Mouse (Mus musculus) left cerebral cortex, adult 2 months (tissue): ENCODE data around the gene Nkx2-5. TPM values are rescaled to one million over a fixed set of nuclear protein-coding genes. Genes with fewer than 3 reads are reported as not detected.

Source experiments
- DNase-seq, 2 experiments: peaks; one replicate each; pipeline ENCODE4 v3.0.0; 2021 to 2022; ENCODE audit warnings: low spot score in 2 of 2, mixed read lengths in 1 of 2; ENCODE audit errors: extremely low spot score in 1 of 2
- H3K27ac ChIP-seq: fragments of 200-600 bp; 2 replicates; pipeline ENCODE4 v1.8.1; 2022
- H3K4me3 ChIP-seq: fragments of 200-600 bp; 2 replicates; pipeline ENCODE4 v1.8.1; 2022
- CTCF ChIP-seq: fragments of 200-600 bp; IDR thresholded peaks from 2 replicates; pipeline ENCODE4 v1.8.1; 2022; ENCODE audit warnings: antibody characterized with exemption, mild to moderate bottlenecking, moderate library complexity
- intact Hi-C: fragments of 180-260 bp; cut with DNase I; formaldehyde crosslinking; loops from one replicate; pipeline ENCODE4 v1.15.1; 2025
- total RNA-seq, 2 experiments: library from RNA; stranded (reverse); gene quantifications; 2 replicates each; pipeline ENCODE4 v1.2.3; 2021

Nkx2-5 gene
- total RNA-seq, 2 experiments from 2014 or later, result not detected

GRCm38 (mm10) chr17:26791580-26791979, 53.2 kb downstream of the Nkx2-5 start:
- peak; percentile 22 to 43 for DNase-seq
- intact Hi-C loops, result no loop called here
- H3K4me3 ChIP-seq, result no peak overlapping the region
- TF ChIP-seq CTCF, result peak; percentile 19
- H3K27ac ChIP-seq, result peak overlapping the region; percentile 61; the same call in 1 of the 2 replicates

- H3K4me3 ChIP-seq, result no peak overlapping the region
- DNase-seq, result no peak
- peak overlapping the region; percentile 61; the same call in 1 of the 2 replicates for H3K27ac ChIP-seq
- intact Hi-C loops, result no loop called here
- TF ChIP-seq CTCF, result no peak
Observed at GRCm38 (mm10) chr17:26790269-26791214, 54.3 kb downstream of the Nkx2-5 start.

GRCm38 (mm10) chr17:26789460-26790268, 55.1 kb downstream of the Nkx2-5 start:
- Histone ChIP-seq H3K4me3 (no peak overlapping the region), H3K27ac (no peak overlapping the region)
- no peak for DNase-seq
- no peak for TF ChIP-seq CTCF
- intact Hi-C loops, result no loop called here

- intact Hi-C loops, result no loop called here
- Histone ChIP-seq H3K27ac (no peak overlapping the region), H3K4me3 (no peak overlapping the region)
- no peak for DNase-seq
- TF ChIP-seq CTCF, result no peak
Observed at GRCm38 (mm10) chr17:26788986-26789385, 55.8 kb downstream of the Nkx2-5 start.

Other genes starting within 250 kb of the Nkx2-5 start
- gene Atp6v0e, start 181.8 kb downstream of the Nkx2-5 start, total RNA-seq, result 10 to 100 TPM; 39.2 to 44.6 TPM
- 100 to 1,000 TPM; 150 TPM for gene Crebrf, start 129.4 kb downstream of the Nkx2-5 start, total RNA-seq
- 10 to 100 TPM; 32.6 to 34.6 TPM for gene Bnip1, start 63.9 kb downstream of the Nkx2-5 start, total RNA-seq
- 1 to 10 TPM; 3.3 to 4.6 TPM for gene Kifc5b, start 72.1 kb upstream of the Nkx2-5 start, total RNA-seq
- gene Phf1, start 88.0 kb upstream of the Nkx2-5 start, total RNA-seq, result 10 to 100 TPM; 33.8 to 39.5 TPM
- 100 to 1,000 TPM; 103 to 110 TPM for gene Cuta, start 94.6 kb upstream of the Nkx2-5 start, total RNA-seq
- 100 to 1,000 TPM; 452 to 471 TPM for gene Syngap1, start 96.2 kb upstream of the Nkx2-5 start, total RNA-seq
- 10 to 100 TPM; 16.3 to 18.3 TPM for gene Zbtb9, start 128.2 kb upstream of the Nkx2-5 start, total RNA-seq
- gene Bak1, start 184.0 kb upstream of the Nkx2-5 start, total RNA-seq, result 10 to 100 TPM; 13.0 to 14.0 TPM
- gene Itpr3, start 212.3 kb upstream of the Nkx2-5 start, total RNA-seq, result 1 to 10 TPM; 2.2 to 3.3 TPM